Mouse (Mus musculus) ES-E14 (cell line): ENCODE measurements around the gene Iqgap2.

Experiments used
- CHD2 ChIP-seq: IDR thresholded peaks from 2 replicates; pipeline ENCODE4 v1.6.1; 2014; ENCODE audit warnings: mild to moderate bottlenecking, low read depth, low read length, inconsistent platforms
- HCFC1 ChIP-seq: IDR thresholded peaks from 2 replicates; pipeline ENCODE4 v1.6.1; 2012; ENCODE audit warnings: low read length, inconsistent platforms, borderline replicate concordance; ENCODE audit not compliant: insufficient read depth
- MAFK ChIP-seq: IDR thresholded peaks from 2 replicates; pipeline ENCODE4 v1.6.1; 2014; ENCODE audit warnings: mild to moderate bottlenecking, low read depth, low read length, inconsistent platforms; ENCODE audit not compliant: insufficient read depth
- ZC3H11A ChIP-seq: IDR thresholded peaks from 2 replicates; pipeline ENCODE4 v1.6.1; 2012; ENCODE audit warnings: low read depth, mild to moderate bottlenecking, inconsistent platforms, low read length, borderline replicate concordance
- ZNF384 ChIP-seq: IDR thresholded peaks from 2 replicates; pipeline ENCODE4 v1.6.1; 2012; ENCODE audit warnings: low read depth, low read length, inconsistent platforms

GRCm38 (mm10) chr13:95881427-95881826 lies 10.3 kb downstream of the Iqgap2 start:
- no peak for TF ChIP-seq CHD2
- no peak for TF ChIP-seq MAFK
- no peak for TF ChIP-seq ZNF384
- no peak for TF ChIP-seq HCFC1
- no peak for TF ChIP-seq ZC3H11A
